Mouse (Mus musculus): ENCODE data around the gene Klf3. TPM values are rescaled to one million over a fixed set of nuclear protein-coding genes. Genes with fewer than 3 reads are reported as not detected.

The Klf3 gene
- polyA plus RNA-seq (2012; rRNA removed), result 196 and 199 TPM in 2 replicates

GRCm38 (mm10) chr5:64802795-64803719, at the start of gene Klf3:
Gene Klf3, plus strand, starts transcription at chr5:64803388.

Other genes starting within 250 kb of the Klf3 start
- gene Tlr1, start 130.2 kb downstream of the Klf3 start, polyA plus RNA-seq (2012; rRNA removed), result 14.7 and 22.0 TPM in 2 replicates
- 0.44 and 0.84 TPM in 2 replicates for gene Tlr6, start 156.7 kb downstream of the Klf3 start, polyA plus RNA-seq (2012; rRNA removed)
- 32.1 and 33.2 TPM in 2 replicates for gene Fam114a1, start 166.7 kb downstream of the Klf3 start, polyA plus RNA-seq (2012; rRNA removed)